Mouse (Mus musculus) liver, embryonic 14.5 days (tissue): ENCODE measurements at regions not wholly inside any gene's neighbourhood (a gene's known extent, or its start where the extent isn't known, plus 50 kb on each side); places are given as distances from the start of the nearest gene placed in this dataset.

ENCODE experiments used
- CTCF ChIP-seq: IDR thresholded peaks from 2 replicates; pipeline ENCODE4 v1.5.1; 2016; ENCODE audit warnings: antibody characterized with exemption, low read depth, control low read depth
- EP300 ChIP-seq: IDR thresholded peaks from 2 replicates; pipeline ENCODE4 v1.6.1; 2016; ENCODE audit warnings: antibody characterized with exemption, low read depth

DNA sequence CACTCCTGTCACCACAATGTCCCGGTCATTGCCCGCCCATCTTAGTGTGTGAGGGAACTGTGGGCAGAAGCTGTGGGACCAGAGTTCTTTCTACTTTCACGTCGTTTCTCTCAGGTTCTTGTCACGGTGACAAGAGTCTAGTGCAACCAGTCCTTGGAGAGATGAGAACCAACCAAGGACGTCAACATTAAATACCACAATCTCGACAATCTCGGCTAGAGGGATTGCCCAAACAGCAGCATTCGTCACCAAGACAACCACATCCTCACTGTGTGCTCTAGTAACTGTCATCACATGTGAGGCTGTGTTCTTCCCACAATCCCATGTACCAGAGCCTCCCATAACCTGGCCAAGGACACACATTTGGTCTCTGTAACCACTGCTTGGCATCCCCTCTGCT is 129.9 kb downstream of the Psmg1 start:
- no peak for TF ChIP-seq CTCF
- TF ChIP-seq EP300: no peak
